In the genomic region with DNA sequence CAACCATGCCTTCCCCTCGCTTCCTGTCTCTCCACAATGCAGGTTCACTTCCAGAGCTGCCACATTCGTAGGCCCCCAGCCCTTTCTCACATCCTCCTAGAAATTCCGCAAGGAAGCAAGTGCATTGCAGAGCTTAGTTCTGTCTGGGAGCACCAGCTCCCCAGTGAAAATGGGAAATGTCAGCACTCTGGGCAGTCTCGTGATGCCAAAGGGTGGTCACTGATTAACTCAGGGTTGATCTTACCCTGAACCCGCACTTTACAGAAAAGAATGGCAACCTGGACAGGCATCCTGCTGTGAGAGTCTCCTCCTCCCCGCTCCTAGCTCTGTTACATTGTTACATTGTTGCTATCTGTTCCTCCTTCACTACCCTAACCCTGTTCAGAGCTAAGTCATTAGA, we compare ENCODE assay signal across 13 mouse cellular contexts. TPM values are rescaled to one million over a fixed set of nuclear protein-coding genes. Genes with fewer than 3 reads are reported as not detected.
DNase-seq lines count a peak whose midpoint lies in the region; ATAC-seq and TF ChIP-seq lines count a peak whose summit lies in the region.
"Had no signal": no experiment of that assay in that cellular context is flagged by ENCODE, and none has a peak within 500 bp of the region (broad histone marks: within the 10 kb centered on the region; RNA-seq: fewer than 3 reads in every experiment).

No protein-coding gene starts in this region.

- H3K36me3 ChIP-seq in ES-Bruce4 (ENCODE audit: control insufficient read depth, insufficient read depth, low read length, poor library complexity, severe bottlenecking) = no peaks in the 10 kb centered on the region
- H3K36me3 ChIP-seq in intestine, embryonic 15.5 days = no peaks in the 10 kb centered on the region
- H3K36me3 ChIP-seq in kidney, embryonic 16.5 days (ENCODE audit: insufficient read depth, low read length) = no peaks in the 10 kb centered on the region
- no peaks in the 10 kb centered on the region for H3K36me3 ChIP-seq in liver, embryonic 14.5 days (replicated peaks; ENCODE audit: control insufficient read depth, insufficient read depth, low read depth)
- peaks cover 45% of the 10 kb centered on the region for H3K36me3 ChIP-seq in midbrain, embryonic 10.5 days

- peaks cover 9% of the 10 kb centered on the region; the same call in 1 of the 2 replicates for H3K9me3 ChIP-seq in ES-Bruce4 (replicated peaks; ENCODE audit: control insufficient read depth, insufficient read depth, low read length, poor library complexity, severe bottlenecking)
- H3K9me3 ChIP-seq in intestine, embryonic 15.5 days = no peaks in the 10 kb centered on the region
- no peaks in the 10 kb centered on the region for H3K9me3 ChIP-seq in kidney, embryonic 16.5 days (ENCODE audit: low read length)
- H3K9me3 ChIP-seq in liver, embryonic 14.5 days (ENCODE audit: control insufficient read depth, low read length) = no peaks in the 10 kb centered on the region
- H3K9me3 ChIP-seq in midbrain, embryonic 10.5 days (replicated peaks) = no peaks in the 10 kb centered on the region

- peak; percentile 57 for ATAC-seq in intestine, embryonic 15.5 days
- peak; percentile 72 for ATAC-seq in kidney, embryonic 16.5 days (ENCODE audit: low FRiP score, low TSS enrichment)
- ATAC-seq in liver, embryonic 14.5 days (ENCODE audit: insufficient read depth) = 0 out of 2 replicates have a peak, but pooled peaks have one; percentile 20
- no peak for ATAC-seq in activated CD4-positive, CD25-positive, alpha-beta regulatory T cell, adult 4 months
- ATAC-seq: hindbrain, embryonic 16.5 days had no signal

- no peak overlapping the region for H3K4me3 ChIP-seq in ES-Bruce4 (ENCODE audit: low read depth, low read length)
- no peak overlapping the region for H3K4me3 ChIP-seq in intestine, embryonic 15.5 days (replicated peaks)
- peak overlapping the region; percentile 22 for H3K4me3 ChIP-seq in kidney, embryonic 16.5 days (ENCODE audit: low read length)
- peak overlapping the region in 1 of 2 experiments; percentile 23; a peak in 1 of 4 replicates for H3K4me3 ChIP-seq in liver, embryonic 14.5 days (ENCODE audit: insufficient read depth in 1 of 2, low read depth in 2 of 2, low read length in 2 of 2)
- H3K4me3 ChIP-seq in midbrain, embryonic 10.5 days = no peak overlapping the region

- peak overlapping the region; percentile 12; the same call in 1 of the 2 replicates for H3K9ac ChIP-seq in ES-Bruce4 (ENCODE audit: low read depth, poor library complexity, severe bottlenecking)
- H3K9ac ChIP-seq in intestine, embryonic 15.5 days = no peak overlapping the region
- H3K9ac ChIP-seq in kidney, embryonic 16.5 days (replicated peaks; ENCODE audit: low read length) = no peak overlapping the region
- no peak overlapping the region for H3K9ac ChIP-seq in liver, embryonic 14.5 days (replicated peaks)

- DNase-seq in liver, embryonic 14.5 days (ENCODE audit: low read depth in 3 of 3, low spot score in 3 of 3) = no peak
- DNase-seq in midbrain, embryonic 10.5 days (ENCODE audit: low spot score) = no peak
- DNase-seq in frontal cortex, postnatal 36 days (ENCODE audit: low spot score in 2 of 2) = no peak
- DNase-seq: cerebellum, postnatal 10 days; heart, postnatal 14 days; lung, adult 2 months; retina, postnatal 1 day; spleen, adult 18-20 months had no signal

- peaks cover 6% of the 10 kb centered on the region for H3K4me1 ChIP-seq in ES-Bruce4 (ENCODE audit: control insufficient read depth, insufficient read depth, low read length)
- H3K4me1 ChIP-seq in intestine, embryonic 15.5 days (replicated peaks) = peaks cover 13% of the 10 kb centered on the region
- H3K4me1 ChIP-seq in kidney, embryonic 16.5 days (ENCODE audit: insufficient read depth, low read length) = peaks cover 28% of the 10 kb centered on the region
- peaks cover 3 to 37% of the 10 kb centered on the region in 2 experiments; a peak in 3 of 4 replicates for H3K4me1 ChIP-seq in liver, embryonic 14.5 days (replicated peaks; ENCODE audit: control insufficient read depth in 2 of 2, insufficient read depth in 2 of 2, low read length in 1 of 2)
- peaks cover 18% of the 10 kb centered on the region for H3K4me1 ChIP-seq in midbrain, embryonic 10.5 days

- H3K27me3 ChIP-seq in ES-Bruce4 (ENCODE audit: control insufficient read depth, insufficient read depth, low read length, poor library complexity, severe bottlenecking) = no peaks in the 10 kb centered on the region
- no peaks in the 10 kb centered on the region for H3K27me3 ChIP-seq in intestine, embryonic 15.5 days (replicated peaks)
- H3K27me3 ChIP-seq in kidney, embryonic 16.5 days (ENCODE audit: insufficient read depth, low read length) = no peaks in the 10 kb centered on the region
- H3K27me3 ChIP-seq in liver, embryonic 14.5 days (ENCODE audit: control insufficient read depth, insufficient read depth, low read length) = no peaks in the 10 kb centered on the region
- no peaks in the 10 kb centered on the region for H3K27me3 ChIP-seq in midbrain, embryonic 10.5 days (ENCODE audit: low read depth, poor library complexity, severe bottlenecking)

- no peak for TF ChIP-seq EP300 in ES-Bruce4 (IDR thresholded peaks at IDR 0.05; ENCODE audit: insufficient read depth, low read depth, low read length)
- TF ChIP-seq EP300 in liver, embryonic 14.5 days (IDR thresholded peaks at IDR 0.05; ENCODE audit: low read depth) = no peak

- 70% methylated on average over 6 of the region's 6 CpGs for WGBS in intestine, embryonic 15.5 days
- WGBS in kidney, embryonic 16.5 days = 71% methylated on average over 6 of the region's 6 CpGs
- WGBS in liver, embryonic 14.5 days (ENCODE audit: insufficient replicate concordance) = 66% methylated on average over 6 of the region's 6 CpGs
- 76% methylated on average over 6 of the region's 6 CpGs for WGBS in midbrain, embryonic 10.5 days

- peak overlapping the region; percentile 47 for H3K27ac ChIP-seq in ES-Bruce4 (ENCODE audit: insufficient read depth, low read length)
- H3K27ac ChIP-seq in intestine, embryonic 15.5 days = no peak overlapping the region
- peak overlapping the region; percentile 76 for H3K27ac ChIP-seq in kidney, embryonic 16.5 days (ENCODE audit: low read length)
- H3K27ac ChIP-seq in liver, embryonic 14.5 days = no peak overlapping the region
- H3K27ac ChIP-seq in midbrain, embryonic 10.5 days (replicated peaks) = no peak overlapping the region

- no peak overlapping the region for H3K4me2 ChIP-seq in intestine, embryonic 15.5 days (replicated peaks)
- H3K4me2 ChIP-seq in kidney, embryonic 16.5 days (replicated peaks; ENCODE audit: low read depth, low read length) = peak overlapping the region; percentile 34
- peak overlapping the region; percentile 0 for H3K4me2 ChIP-seq in liver, embryonic 14.5 days (ENCODE audit: low read depth)

- no peak for TF ChIP-seq CTCF in ES-Bruce4 (IDR thresholded peaks at IDR 0.05; ENCODE audit: low read depth, low read length)
- no peak for TF ChIP-seq CTCF in liver, embryonic 14.5 days (IDR thresholded peaks at IDR 0.05; ENCODE audit: low read depth)

- no peak for TF ChIP-seq POLR2A in ES-Bruce4 (IDR thresholded peaks at IDR 0.05; ENCODE audit: insufficient read depth, low read length)

RNA-seq across cellular contexts. Expression of gene Wdfy3, which starts 16.8 kb away (rescaled TPM):
- 20.2 TPM in 2 replicates for polyA plus RNA-seq in ES-Bruce4 (2011; ENCODE audit: insufficient read depth, insufficient read length, low read depth, missing spikeins)
- polyA plus RNA-seq in intestine, embryonic 15.5 days (2015; fragmentation: Nextera tagmentation; extraction: Ambion mirVana) = 9.7 and 10.3 TPM in 2 replicates
- polyA plus RNA-seq in kidney, embryonic 16.5 days (2015; fragmentation: Nextera tagmentation; extraction: Ambion mirVana) = 20.1 and 22.4 TPM in 2 replicates
- polyA plus RNA-seq in liver, embryonic 14.5 days (2012; rRNA removed) = 3.8 and 5.0 TPM in 2 replicates
- polyA plus RNA-seq in liver, embryonic 14.5 days (2014; fragmentation: Nextera tagmentation; extraction: Ambion mirVana) = 3.8 and 4.3 TPM in 2 replicates
- polyA plus RNA-seq in activated CD4-positive, CD25-positive, alpha-beta regulatory T cell, adult 4 months (2017; shearing (Covaris generic)) = under 1 TPM; 0.07 to 0.10 TPM
- 18.2 and 22.7 TPM in 2 replicates for polyA plus RNA-seq in midbrain, embryonic 10.5 days (2016; fragmentation: Nextera tagmentation; extraction: Ambion mirVana)

Comparison
In these comparisons a context has a peak if more than half of its experiments do, and no peak if none do; other contexts are left out.
1. H3K27ac ChIP-seq: peak in ES-Bruce4 (single experiment) and kidney, embryonic 16.5 days (single experiment); none in intestine, embryonic 15.5 days (single experiment), liver, embryonic 14.5 days (single experiment) and midbrain, embryonic 10.5 days (single experiment).